Mouse (Mus musculus) kidney, adult 2 months (tissue): ENCODE results near the gene Tmem131. TPM values are rescaled to one million over a fixed set of nuclear protein-coding genes. Genes with fewer than 3 reads are reported as not detected.

Source experiments
- DNase-seq: peaks from one replicate; pipeline ENCODE4 v3.0.0; 2021
- H3K27ac ChIP-seq: fragments of 200-500 bp; 2 replicates; pipeline ENCODE4 v1.5.1; 2012; ENCODE audit warnings: low read depth, low read length, control low read depth, inconsistent platforms; ENCODE audit not compliant: insufficient read depth
- H3K27me3 ChIP-seq: fragments of 200-500 bp; replicated peaks from 2 replicates; pipeline ENCODE4 v1.6.1; 2012; ENCODE audit warnings: mild to moderate bottlenecking, moderate library complexity, low read length, inconsistent platforms; ENCODE audit not compliant: control insufficient read depth, insufficient read depth
- H3K36me3 ChIP-seq: fragments of 200-500 bp; 2 replicates; pipeline ENCODE4 v1.6.1; 2012; ENCODE audit warnings: mild to moderate bottlenecking, moderate library complexity, low read length, inconsistent platforms; ENCODE audit not compliant: control insufficient read depth, insufficient read depth
- H3K4me1 ChIP-seq: fragments of 200-500 bp; 2 replicates; pipeline ENCODE4 v1.6.1; 2011; ENCODE audit warnings: low read length; ENCODE audit not compliant: control insufficient read depth, insufficient read depth
- H3K4me3 ChIP-seq: fragments of 200-500 bp; 2 replicates; pipeline ENCODE4 v1.5.1; 2011; ENCODE audit warnings: mild to moderate bottlenecking, low read depth, low read length, control low read depth; ENCODE audit not compliant: insufficient read depth
- CTCF ChIP-seq: fragments of 200-500 bp; conservative IDR thresholded peaks from 2 replicates; pipeline ENCODE4 v1.5.1; 2011; ENCODE audit warnings: low read depth, mild to moderate bottlenecking, control low read depth, low read length, moderate library complexity, mixed read lengths; ENCODE audit not compliant: insufficient read depth, insufficient read length
- POLR2A ChIP-seq: fragments of 200-500 bp; IDR thresholded peaks from one replicate; pipeline ENCODE4 v1.6.1; 2011; ENCODE audit warnings: low read depth, low read length, control low read depth
- WGBS: fragments of 180-500 bp; shearing (Covaris S2); methylation state at CpG from one replicate; pipeline ENCODE4 v1.1.7; 2018; 5-methylcytosine and 5-hydroxymethylcytosine counted together
- polyA plus RNA-seq: library from polyadenylated mRNA; depleted of rRNA; stranded (reverse); fragments of >200 nt; gene quantifications from 2 replicates; pipeline ENCODE4 v1.2.3, GENCODE M21; 2012

Tmem131 gene
- polyA plus RNA-seq, 1 experiment: 18.9 TPM

- no peaks in the 10 kb centered on the region for H3K36me3 ChIP-seq
These were observed 12.6 kb downstream of the Tmem131 start for GRCm38 (mm10) chr1:36930911-36931310.

GRCm38 (mm10) chr1:36929996-36930395 is 13.5 kb downstream of the Tmem131 start:
- Histone ChIP-seq H3K4me1 (peaks cover 7% of the 10 kb centered on the region; the same call in 1 of the 2 replicates), H3K36me3 (no peaks in the 10 kb centered on the region), H3K4me3 (no peak overlapping the region), H3K27me3 (no peaks in the 10 kb centered on the region), H3K27ac (no peak overlapping the region)
- DNase-seq: no peak
- no peak for TF ChIP-seq POLR2A
- WGBS: 95% methylated on average over 2 of the region's 2 CpGs

More at GRCm38 (mm10) chr1:36930911-36931310, 12.6 kb downstream of the Tmem131 start:
- H3K4me1 ChIP-seq: peaks cover 7% of the 10 kb centered on the region; the same call in 1 of the 2 replicates
- H3K4me3 ChIP-seq: no peak overlapping the region
- H3K27me3 ChIP-seq: no peaks in the 10 kb centered on the region
- no peak overlapping the region for H3K27ac ChIP-seq
- no peak for TF ChIP-seq POLR2A
- no peak for TF ChIP-seq CTCF
- no peak for DNase-seq
- WGBS: 74% methylated on average over 8 of the region's 8 CpGs

GRCm38 (mm10) chr1:36928357-36929330 is 14.8 kb downstream of the Tmem131 start:
- Histone ChIP-seq H3K27ac (no peak overlapping the region), H3K4me3 (no peak overlapping the region), H3K36me3 (no peaks in the 10 kb centered on the region), H3K27me3 (no peaks in the 10 kb centered on the region), H3K4me1 (peaks cover 6% of the 10 kb centered on the region; the same call in 1 of the 2 replicates)
- DNase-seq: peak; percentile 30
- TF ChIP-seq POLR2A: no peak
- no peak for TF ChIP-seq CTCF
- WGBS: 79% methylated on average over 6 of the region's 6 CpGs

GRCm38 (mm10) chr1:36927569-36927968 is 15.9 kb downstream of the Tmem131 start:
- DNase-seq: no peak
- no peaks in the 10 kb centered on the region for H3K27me3 ChIP-seq
- no peak overlapping the region for H3K4me3 ChIP-seq
- TF ChIP-seq CTCF (no peak), POLR2A (no peak)
- peaks cover 8% of the 10 kb centered on the region; the same call in 1 of the 2 replicates for H3K4me1 ChIP-seq
- 94% methylated on average over 2 of the region's 2 CpGs for WGBS
- H3K36me3 ChIP-seq: no peaks in the 10 kb centered on the region
- no peak overlapping the region for H3K27ac ChIP-seq

GRCm38 (mm10) chr1:36926738-36927137 is 16.7 kb downstream of the Tmem131 start:
- Histone ChIP-seq H3K27me3 (no peaks in the 10 kb centered on the region), H3K4me1 (peaks cover 12% of the 10 kb centered on the region), H3K4me3 (no peak overlapping the region), H3K36me3 (no peaks in the 10 kb centered on the region), H3K27ac (no peak overlapping the region)
- WGBS: 64% methylated on average over 6 of the region's 6 CpGs
- no peak for DNase-seq
- no peak for TF ChIP-seq POLR2A
- no peak for TF ChIP-seq CTCF

- Histone ChIP-seq H3K27me3 (no peaks in the 10 kb centered on the region), H3K36me3 (no peaks in the 10 kb centered on the region), H3K27ac (no peak overlapping the region), H3K4me1 (peaks cover 17% of the 10 kb centered on the region), H3K4me3 (no peak overlapping the region)
- no peak for TF ChIP-seq CTCF
- TF ChIP-seq POLR2A: no peak
- DNase-seq: no peak
- WGBS: 60% methylated on average over 4 of the region's 4 CpGs
These were observed 17.2 kb downstream of the Tmem131 start for GRCm38 (mm10) chr1:36926246-36926645.

- DNase-seq: no peak
- WGBS: 42% methylated on average over 5 of the region's 5 CpGs
- Histone ChIP-seq H3K27me3 (no peaks in the 10 kb centered on the region), H3K36me3 (no peaks in the 10 kb centered on the region), H3K4me3 (no peak overlapping the region), H3K27ac (peak overlapping the region; percentile 20; the same call in 1 of the 2 replicates), H3K4me1 (peaks cover 22% of the 10 kb centered on the region)
- TF ChIP-seq POLR2A (no peak), CTCF (no peak)
These were observed 17.7 kb downstream of the Tmem131 start for GRCm38 (mm10) chr1:36925781-36926180.
